Mouse (Mus musculus) large intestine, adult 2 months (tissue): Measurements from ENCODE around the gene Map2. TPM values are rescaled to one million over a fixed set of nuclear protein-coding genes. Genes with fewer than 3 reads are reported as not detected.

Source experiments
- DNase-seq: peaks from one replicate; pipeline ENCODE4 v3.0.0-alpha.2; 2012; ENCODE audit warnings: low read depth, low spot score
- WGBS: fragments of 180-500 bp; shearing (Covaris S2); methylation state at CpG from one replicate; pipeline ENCODE4 v1.1.7; 2018; 5-methylcytosine and 5-hydroxymethylcytosine counted together
- polyA plus RNA-seq: library from polyadenylated mRNA; depleted of rRNA; stranded (reverse); fragments of >200 nt; gene quantifications from 2 replicates; pipeline ENCODE4 v1.2.3, GENCODE M21; 2012

Map2 gene
- polyA plus RNA-seq, 1 experiment = 0.32 TPM

DNA sequence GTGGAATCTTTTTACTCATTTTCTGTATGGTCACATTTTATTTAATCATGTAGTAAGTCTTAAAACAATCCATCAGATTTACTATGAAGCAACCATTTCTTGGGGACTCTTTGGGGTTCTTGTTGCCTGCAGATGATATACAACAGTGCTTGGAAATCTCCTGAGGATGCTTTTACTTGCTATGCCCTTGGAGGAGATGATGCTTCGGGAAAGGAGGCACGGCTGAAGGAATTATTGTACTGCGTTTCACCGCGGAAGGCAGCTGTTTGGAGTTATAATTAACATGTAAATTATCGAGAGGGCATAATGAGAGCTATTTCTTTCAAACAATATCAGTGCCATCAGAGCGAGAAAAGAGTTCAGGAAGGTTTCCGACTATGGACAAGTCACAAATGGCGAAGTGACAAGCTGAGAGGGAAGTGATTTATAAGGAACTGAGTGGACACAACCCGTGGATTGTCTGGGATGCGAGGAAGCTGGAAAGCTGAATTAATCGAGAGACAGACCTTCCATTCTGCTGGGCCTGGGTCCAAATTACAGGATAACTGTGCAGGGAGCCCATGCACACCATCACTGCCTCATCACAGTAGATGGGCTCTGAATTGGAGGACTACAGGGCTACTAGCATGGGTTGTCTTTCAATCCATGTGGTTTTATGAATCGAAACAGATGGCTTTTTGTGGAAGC lies 20.1 kb downstream of the Map2 start:
- WGBS = 88% methylated on average over 13 of the region's 13 CpGs
- DNase-seq = no peak

DNA sequence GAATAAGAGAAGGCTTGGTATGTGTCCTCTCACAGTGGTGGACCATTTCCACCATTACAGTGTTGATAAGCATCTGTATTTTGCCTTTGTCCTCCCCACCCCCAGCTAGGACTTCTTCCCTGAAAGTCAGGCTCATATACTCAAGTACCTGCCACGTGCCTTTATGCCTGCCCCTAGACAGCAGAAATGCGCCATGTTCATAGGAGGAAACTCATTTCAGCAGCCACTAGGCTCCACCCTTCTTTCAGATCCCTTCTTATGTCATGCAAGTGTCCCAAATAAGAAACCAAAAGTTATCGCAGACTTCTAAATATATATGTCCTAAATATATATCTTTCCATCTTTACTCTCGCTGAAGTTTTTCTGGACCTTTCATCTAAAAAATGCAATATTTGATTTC lies 21.2 kb downstream of the Map2 start:
- DNase-seq = no peak
- 79% methylated on average over 4 of the region's 4 CpGs for WGBS

DNA sequence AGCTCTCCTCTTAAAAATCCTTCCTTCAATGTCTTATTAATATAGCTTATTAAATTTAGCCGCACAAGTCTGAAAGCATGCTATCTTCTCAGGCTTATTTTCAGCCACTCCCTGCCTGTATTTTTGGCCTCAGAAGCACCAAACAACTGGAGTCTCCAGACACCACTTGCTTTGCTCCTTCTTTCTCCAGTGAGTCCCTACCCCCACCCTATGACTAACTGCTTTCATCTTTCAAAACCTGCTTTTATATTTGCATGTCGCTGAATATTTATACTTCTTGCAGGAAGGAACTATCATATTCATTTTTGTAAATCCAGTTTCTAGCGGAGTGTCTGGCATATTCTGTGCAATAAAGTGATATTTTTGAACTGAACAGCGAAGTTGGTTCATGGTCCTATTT lies 21.6 kb downstream of the Map2 start:
- no peak for DNase-seq

DNA sequence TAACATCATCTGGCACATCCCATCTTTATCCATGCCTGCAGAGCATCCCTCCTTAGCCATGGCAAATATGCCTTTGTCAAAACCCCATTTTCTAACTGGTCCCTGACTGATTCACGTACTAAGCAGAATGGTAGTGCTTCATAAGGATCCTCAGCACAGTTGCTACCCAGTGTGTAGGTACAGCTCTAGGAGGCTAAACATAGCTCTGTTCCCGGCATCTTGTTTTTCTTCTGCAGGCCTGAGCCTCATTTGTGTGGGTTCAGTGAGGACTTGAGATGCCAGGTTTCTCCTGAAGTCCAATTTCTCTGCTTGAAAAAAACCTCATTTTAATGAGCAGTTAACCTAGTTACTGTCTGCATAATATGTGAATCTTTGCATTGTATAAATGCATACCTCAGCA lies 30.4 kb downstream of the Map2 start:
- DNase-seq = no peak
- 91% methylated on average over 2 of the region's 2 CpGs for WGBS

More for the DNA sequence above, 21.6 kb downstream of the Map2 start:
- 85% methylated on average over 4 of the region's 4 CpGs for WGBS

DNA sequence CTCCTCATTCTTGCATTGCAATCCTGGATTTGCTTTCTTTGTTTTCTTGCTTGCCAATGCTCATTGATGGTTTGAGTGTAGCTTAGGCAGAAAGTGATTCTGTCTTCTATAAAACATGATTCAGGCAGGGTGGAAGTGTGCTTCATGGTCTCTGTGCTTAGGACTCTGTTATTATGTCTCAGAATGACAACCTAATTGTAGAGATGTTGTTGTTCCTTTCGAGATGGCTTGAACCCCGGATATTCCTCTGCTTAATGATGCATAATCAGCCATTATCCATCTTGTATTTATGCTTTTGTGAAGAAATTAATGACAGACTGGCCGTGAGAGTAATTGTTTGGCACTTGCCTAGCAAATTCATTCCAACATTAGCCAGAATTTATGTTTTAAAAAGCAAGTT lies 31.8 kb downstream of the Map2 start:
- no peak for DNase-seq
- WGBS = 67% methylated on average over 3 of the region's 3 CpGs

DNA sequence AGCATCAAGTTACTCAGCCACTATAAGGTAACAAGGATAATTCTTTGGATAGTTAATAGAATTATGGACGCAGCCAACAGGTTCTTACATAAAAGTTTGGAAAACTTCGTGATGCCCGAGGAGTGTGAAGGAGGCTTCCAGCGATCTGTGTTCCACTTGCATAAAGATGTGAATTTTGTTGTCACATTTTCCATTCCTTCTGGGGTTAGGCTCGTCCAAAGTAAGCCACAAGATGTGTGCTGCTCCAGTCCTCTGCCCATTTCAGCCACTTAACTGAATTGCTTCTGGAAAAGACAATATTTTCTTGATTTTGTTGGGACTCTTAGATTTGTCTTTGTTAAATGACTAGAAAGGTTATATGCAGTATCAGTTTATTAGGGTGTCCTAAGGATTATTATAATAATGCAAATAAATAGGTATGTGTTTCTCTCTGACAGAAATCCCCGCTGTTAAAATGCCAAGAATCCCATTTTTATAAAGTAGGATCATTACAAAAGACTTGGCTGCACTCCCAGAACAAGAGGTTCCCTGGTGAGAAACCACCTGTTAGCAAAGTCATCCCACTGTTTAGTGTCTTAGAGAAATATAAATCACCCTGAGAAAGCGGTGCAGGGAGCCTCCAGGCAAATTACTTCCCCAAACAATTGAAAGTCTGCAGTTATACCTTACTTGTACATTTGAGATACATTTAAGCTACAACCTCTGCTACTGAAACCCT lies 36.2 kb downstream of the Map2 start:
- WGBS = 55% methylated on average over 7 of the region's 7 CpGs
- no peak for DNase-seq

DNA sequence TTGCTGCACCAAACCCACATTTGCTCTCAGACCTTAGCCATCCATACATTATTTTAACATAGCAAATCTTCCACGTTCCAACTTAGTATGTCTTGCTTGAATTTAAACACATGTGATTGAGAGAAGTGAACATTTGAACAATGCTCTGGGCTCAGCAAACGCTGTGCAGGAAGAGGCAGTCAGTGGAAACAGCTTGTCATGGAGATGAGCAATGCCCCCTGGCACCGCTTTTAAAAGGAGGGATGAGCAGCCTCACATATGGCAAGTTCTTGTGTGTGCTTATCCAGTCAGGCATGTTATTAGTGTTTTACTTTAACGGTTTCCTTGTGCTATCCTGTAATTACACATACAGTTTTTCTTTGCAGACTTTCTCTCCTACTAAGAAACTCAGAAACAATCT lies 46.4 kb downstream of the Map2 start:
- WGBS = 60% methylated on average over 4 of the region's 4 CpGs
- no peak for DNase-seq

DNA sequence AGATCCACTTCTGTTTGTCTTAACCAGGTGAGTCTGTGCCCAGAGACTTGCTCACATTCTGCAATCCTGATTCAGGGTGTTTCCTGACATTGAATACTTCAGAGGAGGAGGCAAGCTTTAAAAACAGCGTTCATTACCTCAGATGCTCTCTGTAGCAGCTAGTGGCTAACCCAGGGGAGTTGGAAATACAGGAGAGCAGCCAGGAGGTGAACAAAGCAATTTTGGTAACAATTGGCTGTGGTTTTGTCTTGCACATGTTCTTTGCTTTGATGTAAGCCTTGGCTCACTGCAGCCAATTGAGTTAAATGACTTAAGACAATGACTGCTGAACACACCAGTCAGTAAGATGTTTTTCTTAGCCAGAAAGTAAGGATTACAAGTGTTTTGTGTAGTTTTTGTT lies 48.3 kb downstream of the Map2 start:
- DNase-seq = no peak
- 43% methylated on average over 1 of the region's 1 CpGs for WGBS

DNA sequence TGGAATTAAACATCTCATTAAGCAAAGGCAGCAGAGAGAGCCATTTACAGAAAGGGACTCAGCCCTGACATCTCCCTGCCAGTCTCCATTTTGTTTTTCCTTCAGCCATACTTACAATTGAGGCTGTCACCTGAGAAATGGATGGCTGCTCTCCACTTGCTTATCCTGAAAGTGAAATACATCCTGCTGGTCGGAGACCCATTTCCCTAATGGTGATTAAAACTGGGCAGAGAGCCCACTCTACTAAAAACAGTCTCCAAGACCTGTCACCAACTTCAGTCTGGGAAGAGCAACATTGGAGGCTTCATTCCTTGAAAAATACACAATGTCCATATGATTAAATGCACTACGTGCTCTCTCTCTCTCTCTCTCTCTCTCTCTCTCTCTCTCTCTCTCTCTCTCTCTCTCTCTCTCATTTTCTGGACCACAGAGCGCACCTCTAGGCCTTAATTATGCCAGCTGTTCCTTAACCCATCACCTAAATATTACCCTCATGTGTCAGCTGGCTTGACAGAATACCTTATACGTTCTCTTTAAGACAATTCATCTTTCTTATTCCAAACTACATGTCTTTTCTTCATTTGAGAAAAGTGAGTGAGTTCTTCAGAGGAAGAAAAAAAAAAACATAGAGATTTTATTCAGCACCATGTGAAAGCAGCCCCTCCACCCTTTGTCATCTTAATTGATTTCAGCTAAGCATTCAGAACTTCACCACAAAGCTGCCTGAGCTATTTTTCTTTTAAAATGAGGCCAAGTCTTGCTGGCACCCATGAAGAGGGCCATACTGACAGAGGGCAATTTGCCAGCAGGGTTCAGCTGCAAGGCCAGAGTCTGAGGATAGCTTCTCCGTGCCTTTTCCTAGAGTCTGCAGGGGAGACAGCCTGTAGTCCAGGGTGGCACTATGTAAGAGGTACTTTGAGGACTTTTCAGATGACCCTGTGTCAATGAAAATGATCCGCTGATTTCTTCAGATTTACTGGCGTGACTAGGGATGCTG lies 51.6 kb downstream of the Map2 start:
- 59% methylated on average over 7 of the region's 7 CpGs for WGBS
- no peak for DNase-seq

DNA sequence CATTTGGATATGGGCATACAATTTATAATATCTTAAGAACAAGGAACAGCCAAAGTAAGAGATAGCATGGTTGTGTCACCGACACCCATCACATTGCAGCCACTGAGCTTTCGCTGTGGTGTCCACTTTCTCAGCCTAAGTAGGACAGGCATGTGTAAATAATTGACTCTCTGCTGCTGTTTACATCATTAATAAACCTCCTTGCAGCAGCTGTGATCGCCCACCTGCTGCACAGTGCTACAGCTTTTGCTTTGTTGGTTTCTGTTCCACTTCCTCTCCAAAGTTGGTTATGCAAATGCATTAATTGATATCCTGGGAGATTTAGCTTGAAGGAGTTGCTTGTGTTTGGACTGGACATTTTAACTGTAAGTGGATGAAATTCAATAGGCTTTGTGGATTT lies 53.1 kb downstream of the Map2 start:
- DNase-seq = no peak
- 51% methylated on average over 3 of the region's 3 CpGs for WGBS

DNA sequence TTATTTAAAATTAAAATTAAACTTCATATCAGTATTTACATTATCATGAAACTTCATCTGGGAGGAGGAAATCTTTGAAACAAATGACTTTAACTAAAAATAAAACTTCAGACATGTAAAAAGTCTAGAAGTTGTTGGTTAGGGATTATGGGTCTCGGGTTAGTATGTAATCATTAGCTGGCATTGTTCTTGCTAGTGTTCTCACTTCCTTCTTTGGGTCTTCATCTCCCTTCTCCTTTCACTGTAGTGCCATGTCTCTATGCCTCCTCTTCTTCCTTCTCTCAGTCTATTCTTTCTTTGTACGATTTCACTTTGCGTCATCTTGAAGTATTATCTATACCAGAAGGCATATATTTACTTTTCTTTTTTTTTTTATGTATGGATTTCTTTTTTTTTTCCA lies 55.3 kb downstream of the Map2 start:
- WGBS = 85% methylated on average over 3 of the region's 3 CpGs
- no peak for DNase-seq

DNA sequence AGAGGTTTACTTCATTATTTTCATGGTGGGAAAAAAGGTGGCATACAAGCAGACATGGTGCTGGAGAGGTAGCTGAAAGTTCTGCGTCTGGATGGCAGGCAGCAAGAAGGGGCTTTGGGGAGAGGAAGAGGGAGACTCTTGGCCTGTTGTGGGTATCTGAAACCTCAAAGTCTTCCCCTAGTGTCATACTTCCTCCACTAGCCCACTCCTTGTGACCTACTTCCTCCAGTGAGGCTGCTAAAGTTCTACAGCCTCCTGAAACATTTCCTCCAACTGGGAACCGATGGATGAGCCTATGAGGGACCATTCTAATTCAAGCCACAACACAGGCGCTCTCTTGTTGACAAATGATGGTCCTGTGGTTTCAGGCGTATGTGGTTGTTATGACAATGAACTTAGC lies 56.9 kb downstream of the Map2 start:
- WGBS = 82% methylated on average over 4 of the region's 4 CpGs
- no peak for DNase-seq

DNA sequence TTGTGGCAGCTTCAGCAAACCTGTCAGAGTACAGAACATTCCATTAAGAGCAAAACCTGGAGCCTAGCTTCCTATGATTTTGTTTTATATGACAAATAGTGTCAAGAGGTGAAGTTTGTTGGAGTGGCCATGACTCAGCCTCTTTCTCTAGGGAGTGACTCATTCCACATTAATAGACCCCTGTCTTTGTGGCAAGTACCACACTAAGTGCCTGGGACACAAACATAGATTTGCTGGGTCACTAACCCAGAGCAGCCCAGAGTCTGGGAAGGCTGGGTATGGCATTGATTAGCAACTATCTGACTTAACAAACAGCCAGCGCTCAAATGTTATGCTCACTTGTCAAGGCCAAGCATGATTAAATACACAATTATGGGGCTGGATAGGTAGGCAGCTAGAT lies 69.8 kb downstream of the Map2 start:
- 68% methylated on average over 1 of the region's 1 CpGs for WGBS

DNA sequence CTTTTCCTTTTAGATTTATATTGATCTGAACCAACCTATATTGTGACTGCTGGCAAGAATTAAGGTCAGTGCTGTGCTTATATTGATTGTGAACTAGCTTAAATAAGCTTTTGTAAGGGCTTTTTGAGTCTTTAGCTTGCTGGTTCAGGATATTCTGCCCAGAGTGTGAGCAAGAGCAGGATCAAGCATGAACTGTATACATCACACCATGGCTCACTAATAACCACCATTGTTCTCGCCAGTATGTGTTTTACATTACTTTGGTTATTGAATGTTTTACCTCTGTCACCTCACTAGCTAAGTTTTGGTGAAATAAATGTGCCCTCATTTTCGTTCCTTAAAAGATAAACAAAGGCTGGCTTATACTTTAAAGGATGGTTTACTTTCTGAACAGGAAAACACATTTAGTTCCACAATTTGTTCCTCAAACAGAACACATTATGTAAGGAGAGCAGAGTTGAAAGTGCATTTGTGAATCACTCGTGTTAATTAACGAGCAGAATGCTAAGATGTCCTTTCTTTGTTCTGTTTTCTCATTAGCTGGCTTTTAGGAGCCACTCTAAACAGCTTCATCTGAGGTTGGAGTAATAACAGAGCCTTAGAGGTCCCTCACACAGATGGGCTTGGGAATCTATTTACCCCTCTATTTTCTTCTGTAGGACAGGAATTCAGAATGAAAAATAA lies 76.7 kb downstream of the Map2 start:
- 17% methylated on average over 4 of the region's 4 CpGs for WGBS

More for the DNA sequence above, 69.8 kb downstream of the Map2 start:
- no peak for DNase-seq

DNA sequence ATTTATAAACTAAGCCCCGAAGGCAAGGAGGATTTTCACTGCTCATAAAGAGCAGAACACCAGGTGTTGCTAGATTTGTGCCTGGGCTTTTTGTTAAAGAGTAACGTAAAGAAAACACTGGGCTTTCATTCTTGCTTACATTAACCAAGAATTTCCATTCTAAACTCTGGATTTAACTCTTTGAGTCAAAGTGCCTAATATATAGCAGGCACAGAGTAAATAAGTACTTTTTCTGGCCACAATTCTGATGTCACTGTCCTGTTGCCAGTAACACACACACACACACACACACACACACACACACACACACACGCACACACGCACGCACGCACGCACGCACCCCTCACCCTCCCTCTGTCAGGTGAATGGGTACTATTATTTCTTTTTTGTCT lies 77.3 kb downstream of the Map2 start:
- DNase-seq = no peak
- WGBS = 30% methylated on average over 8 of the region's 8 CpGs

More for the DNA sequence above, 76.7 kb downstream of the Map2 start:
- DNase-seq = no peak

DNA sequence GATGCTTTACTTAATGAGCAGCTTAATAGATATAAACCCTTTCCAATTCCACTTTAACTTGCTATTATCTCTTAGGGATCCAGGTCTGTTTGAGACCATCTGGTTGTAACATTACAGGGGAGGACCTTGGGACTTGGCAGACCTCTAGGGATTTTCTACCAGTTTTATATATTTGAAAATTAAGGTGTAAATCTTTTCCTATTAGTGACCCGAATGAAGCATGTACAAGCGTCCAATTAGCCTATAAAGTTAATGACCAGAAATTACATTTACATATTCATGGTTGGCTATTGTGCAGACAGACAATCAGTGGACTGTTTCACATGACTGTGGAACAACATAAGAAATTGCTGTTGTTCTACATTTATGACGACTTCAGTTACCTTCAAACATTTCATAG lies 88.1 kb downstream of the Map2 start:
- no peak for DNase-seq
- 79% methylated on average over 3 of the region's 3 CpGs for WGBS

DNA sequence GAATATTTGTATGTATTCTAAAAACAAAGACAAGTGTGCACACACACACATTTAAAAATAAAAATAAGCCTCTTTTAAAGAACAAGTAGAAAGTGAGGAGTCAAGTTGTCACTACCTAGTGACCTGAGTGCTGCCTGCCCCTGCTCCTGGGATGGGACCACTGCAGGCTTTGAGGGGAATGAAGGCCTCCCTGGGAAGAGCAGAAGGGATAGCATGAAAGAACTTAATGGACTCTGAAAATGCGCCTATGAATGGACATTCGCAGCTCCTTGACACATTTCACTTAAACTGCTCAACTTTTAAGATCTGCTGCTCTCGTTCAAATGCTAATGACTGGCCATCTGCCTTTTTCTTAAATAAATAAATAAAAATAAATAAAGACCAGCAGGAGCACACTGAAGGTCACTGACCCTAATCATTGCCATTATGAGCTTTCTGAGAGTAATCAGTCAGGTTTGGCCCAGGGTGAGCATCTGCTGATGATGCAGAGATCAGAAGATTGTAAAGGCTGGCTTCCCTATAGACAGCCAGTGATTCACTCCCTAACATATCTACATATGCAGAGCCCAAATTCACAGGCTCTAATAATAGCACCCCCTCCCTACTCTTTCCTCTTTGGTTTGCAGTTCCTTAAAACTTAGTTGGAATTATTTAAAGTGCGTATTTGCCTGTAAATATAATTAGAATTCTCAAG lies 91.3 kb downstream of the Map2 start:
- DNase-seq = no peak
- WGBS = 70% methylated on average over 4 of the region's 4 CpGs

DNA sequence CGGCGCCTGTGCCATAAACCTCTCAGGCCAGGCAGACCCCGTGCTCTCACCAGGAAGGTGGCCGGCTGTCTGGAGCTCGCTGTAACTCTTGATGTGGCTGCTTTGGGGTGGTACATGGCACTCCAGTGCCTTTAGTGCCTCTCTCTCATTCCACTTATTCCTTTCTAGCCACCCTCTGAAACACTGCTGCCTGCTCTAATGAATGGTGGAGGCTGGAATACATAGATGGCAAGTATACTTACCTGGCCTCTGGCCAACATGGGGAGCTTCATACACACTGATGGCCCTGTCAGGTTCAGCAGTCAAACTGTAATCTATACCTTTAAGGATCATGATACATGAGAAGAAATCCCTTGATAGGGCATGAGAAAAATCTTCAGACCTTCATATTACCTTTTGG lies 102.6 kb downstream of the Map2 start:
- 92% methylated on average over 5 of the region's 5 CpGs for WGBS
- no peak for DNase-seq
